Mouse (Mus musculus): ENCODE data around the gene Defb21.

GRCm38 (mm10) chr2:152600076-152600475 is 27.5 kb downstream of the Defb21 start:
- TF ChIP-seq POLR2A (IDR thresholded peaks at IDR 0.05; ENCODE audit: control insufficient read depth, extremely low read depth, insufficient read depth, low read length, poor library complexity) (no peak), CTCF (IDR thresholded peaks at IDR 0.05; ENCODE audit: borderline replicate concordance, control insufficient read depth, extremely low read depth, insufficient read depth, low read length, poor library complexity) (no peak)

Measured in thymus, adult 2 months (tissue).